Mouse (Mus musculus) spleen, adult 2 months (tissue): ENCODE data around the gene Pwp2.

Experiments
- CTCF ChIP-seq: fragments of 200-500 bp; IDR thresholded peaks from 2 replicates; pipeline ENCODE4 v1.5.1; 2011; ENCODE audit warnings: mild to moderate bottlenecking, inconsistent platforms; ENCODE audit not compliant: insufficient read depth, insufficient read length, insufficient replicate concordance; ENCODE audit errors: extremely low read depth
- POLR2A ChIP-seq: fragments of 200-500 bp; IDR thresholded peaks from 2 replicates; pipeline ENCODE4 v1.6.1; 2011; ENCODE audit warnings: low read depth, low read length, inconsistent platforms

DNA sequence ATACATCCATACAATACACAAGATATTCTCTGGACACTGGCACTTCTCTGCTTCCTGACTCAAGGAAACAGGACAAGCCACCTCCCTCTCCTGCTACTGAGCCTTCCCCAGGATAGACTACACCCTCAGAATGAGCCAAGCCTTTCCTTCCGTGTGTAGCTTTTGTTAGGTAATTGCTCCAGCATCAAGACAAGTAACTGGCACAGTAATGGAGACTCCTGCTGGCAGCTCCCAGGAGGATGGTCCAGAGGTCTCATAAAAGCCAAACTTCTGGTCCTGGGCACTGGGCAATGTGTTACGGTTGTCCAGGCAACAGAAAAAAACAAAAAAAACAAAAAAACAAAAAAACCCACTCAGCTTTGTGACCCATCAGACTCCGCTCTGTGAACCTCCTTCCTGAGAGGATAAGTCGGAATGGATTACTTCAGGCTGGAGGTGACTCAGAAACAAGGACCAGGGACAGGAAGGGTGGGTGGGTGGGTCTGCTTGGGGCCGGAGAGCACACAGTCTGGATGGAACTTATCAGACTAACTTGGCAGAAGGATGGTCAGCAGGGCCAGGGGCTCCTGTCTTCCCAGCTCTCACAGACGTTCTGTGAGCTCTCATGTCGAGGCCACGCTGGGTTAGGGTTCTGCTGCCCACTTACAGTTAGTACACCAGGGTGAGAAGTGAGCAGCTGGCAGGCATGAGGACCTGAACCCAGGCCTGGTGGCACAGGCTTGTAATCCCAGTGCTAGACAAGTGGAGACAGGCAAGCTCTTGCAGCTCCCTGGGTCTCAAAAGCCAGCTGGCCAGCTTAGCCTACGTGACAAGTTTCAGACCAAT lies 57.7 kb downstream of the Pwp2 start:
- TF ChIP-seq CTCF: no peak
- no peak for TF ChIP-seq POLR2A
